Mouse (Mus musculus) liver, embryonic 14.5 days (tissue): ENCODE data around the gene Por. TPM values are rescaled to one million over a fixed set of nuclear protein-coding genes. Genes with fewer than 3 reads are reported as not detected.

ENCODE experiments used
- ATAC-seq: fragments of 200-750 bp; cut with Nextera tagmentation; 2 replicates; pipeline ENCODE4 v1.8.0; 2017; ENCODE audit warnings: moderate number of reproducible peaks, mild to moderate bottlenecking, moderate library complexity; ENCODE audit not compliant: insufficient read depth
- DNase-seq, 3 experiments: peaks; one replicate each; pipeline ENCODE4 v3.0.0-alpha.2; 2012 to 2013; ENCODE audit warnings: low read depth in 3 of 3, low spot score in 3 of 3
- H3K27ac ChIP-seq: fragments of 300-500 bp; sonication (generic); 2 replicates; pipeline ENCODE4 v1.5.1; 2014; ENCODE audit warnings: moderate library complexity, mild to moderate bottlenecking, control low read depth, inconsistent platforms
- H3K27me3 ChIP-seq: fragments of 300-500 bp; sonication (generic); 2 replicates; pipeline ENCODE4 v1.6.1; 2014; ENCODE audit warnings: mild to moderate bottlenecking, low read length, moderate library complexity; ENCODE audit not compliant: control insufficient read depth, insufficient read depth
- H3K36me3 ChIP-seq: fragments of 300-500 bp; sonication (generic); replicated peaks from 2 replicates; pipeline ENCODE4 v1.6.1; 2014; ENCODE audit warnings: low read depth; ENCODE audit not compliant: control insufficient read depth, insufficient read depth
- H3K4me1 ChIP-seq, 2 experiments: fragments of 200-500 bp in 1 of 2; fragments of 300-500 bp in 1 of 2; sonication (generic) in 1 of 2; replicated peaks; 2 replicates each; pipeline ENCODE4 v1.6.1; 2012 to 2014; ENCODE audit warnings: antibody characterized with exemption in 1 of 2, inconsistent platforms in 1 of 2, low read length in 1 of 2; ENCODE audit not compliant: control insufficient read depth in 2 of 2, insufficient read depth in 2 of 2
- H3K4me2 ChIP-seq: fragments of 300-500 bp; sonication (generic); 2 replicates; pipeline ENCODE4 v1.6.1; 2014; ENCODE audit warnings: low read depth, mild to moderate bottlenecking, control low read depth, moderate library complexity
- H3K4me3 ChIP-seq, 2 experiments: fragments of 200-500 bp in 1 of 2; fragments of 300-500 bp in 1 of 2; sonication (generic) in 1 of 2; 2 replicates each; pipeline ENCODE4 v1.5.1; 2012 to 2014; ENCODE audit warnings: low read depth in 2 of 2, low read length in 2 of 2, mild to moderate bottlenecking in 2 of 2, control low read depth in 1 of 2, inconsistent platforms in 1 of 2, moderate library complexity in 1 of 2; ENCODE audit not compliant: insufficient read depth in 1 of 2
- H3K9ac ChIP-seq: fragments of 300-500 bp; sonication (generic); replicated peaks from 2 replicates; pipeline ENCODE4 v1.6.1; 2014; ENCODE audit warnings: mild to moderate bottlenecking, control low read depth, moderate library complexity
- H3K9me3 ChIP-seq: fragments of 300-500 bp; sonication (generic); 2 replicates; pipeline ENCODE4 v1.6.1; 2016; ENCODE audit warnings: low read length, mixed read lengths; ENCODE audit not compliant: control insufficient read depth
- CTCF ChIP-seq: IDR thresholded peaks from 2 replicates; pipeline ENCODE4 v1.5.1; 2016; ENCODE audit warnings: antibody characterized with exemption, low read depth, control low read depth
- EP300 ChIP-seq: IDR thresholded peaks from 2 replicates; pipeline ENCODE4 v1.6.1; 2016; ENCODE audit warnings: antibody characterized with exemption, low read depth
- WGBS: fragments of 180-500 bp; shearing (Covaris S2); extraction: QIAGEN DNeasy Blood & Tissue Kit; methylation state at CpG from one replicate; pipeline ENCODE4 v1.1.7; 2014; ENCODE audit not compliant: insufficient replicate concordance; 5-methylcytosine and 5-hydroxymethylcytosine counted together
- polyA plus RNA-seq, 2 experiments: library from polyadenylated mRNA; depleted of rRNA in 1 of 2; stranded (reverse) in 1 of 2; unstranded in 1 of 2; fragments of >200 nt; fragmentation: Nextera tagmentation in 1 of 2; extraction: Ambion mirVana in 1 of 2; gene quantifications; 2 replicates each; pipeline versions ENCODE4 v1.2.1 to v1.2.3; 2012 to 2014

The Por gene
- polyA plus RNA-seq, 2 experiments = 18.1 to 21.7 TPM

DNA sequence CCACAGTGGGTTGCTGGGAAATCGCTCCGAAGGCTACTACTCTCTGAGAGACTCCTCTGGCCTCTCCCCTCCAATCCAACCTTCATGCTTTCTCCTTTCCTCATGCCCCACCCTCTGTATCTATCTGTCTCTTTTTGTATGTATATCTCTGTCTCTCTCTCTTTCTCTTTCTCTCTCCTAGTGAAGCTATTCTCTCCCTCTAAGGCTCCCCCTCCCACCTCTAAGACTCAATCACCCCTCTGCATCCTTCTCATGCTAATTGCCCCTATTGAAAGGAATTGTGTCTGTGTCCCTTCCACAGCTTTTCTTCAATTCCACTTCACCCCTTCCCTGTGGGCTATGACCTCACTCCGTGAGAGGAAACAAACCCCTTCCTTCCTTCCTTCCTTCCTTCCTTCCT, 40.4 kb upstream of the Por start:
- 66% methylated on average over 3 of the region's 3 CpGs for WGBS
- no peak for TF ChIP-seq CTCF
- no peak for TF ChIP-seq EP300
- Histone ChIP-seq H3K27ac (no peak overlapping the region), H3K4me2 (no peak overlapping the region), H3K27me3 (no peaks in the 10 kb centered on the region), H3K4me3 (no peak overlapping the region), H3K9me3 (no peaks in the 10 kb centered on the region), H3K9ac (no peak overlapping the region), H3K4me1 (peaks cover 0 to 9% of the 10 kb centered on the region in 2 experiments; a peak in 3 of 4 replicates), H3K36me3 (no peaks in the 10 kb centered on the region)
- no peak for ATAC-seq
- DNase-seq = no peak

DNA sequence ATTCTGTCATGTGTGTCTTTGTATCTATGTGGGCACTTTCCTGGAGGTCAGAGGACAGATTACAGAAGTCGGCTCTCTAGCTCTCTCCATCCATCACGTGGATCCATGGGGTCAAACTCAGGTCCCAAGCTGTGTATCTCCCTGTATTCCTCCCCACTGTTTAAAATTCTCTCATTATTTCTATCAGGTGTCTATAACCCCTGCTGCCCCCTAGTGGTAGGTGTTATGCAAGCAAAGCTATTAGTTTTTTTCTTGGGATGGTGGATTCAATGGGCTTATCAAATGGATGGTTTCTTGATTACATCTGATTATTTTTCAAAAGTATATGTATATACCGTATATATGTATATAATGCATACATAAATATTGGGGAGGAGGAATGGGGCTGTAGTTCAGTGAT, 39.2 kb upstream of the Por start:
- ATAC-seq (no peak), DNase-seq (peak; percentile 42 to 59 (median 42))
- Histone ChIP-seq H3K27ac (no peak overlapping the region), H3K4me2 (no peak overlapping the region), H3K9ac (no peak overlapping the region), H3K4me1 (peaks cover 0 to 9% of the 10 kb centered on the region in 2 experiments; a peak in 3 of 4 replicates), H3K27me3 (no peaks in the 10 kb centered on the region), H3K4me3 (no peak overlapping the region), H3K9me3 (no peaks in the 10 kb centered on the region), H3K36me3 (no peaks in the 10 kb centered on the region)
- TF ChIP-seq CTCF (peak; percentile 74), EP300 (no peak)
- 14% methylated on average over 3 of the region's 3 CpGs for WGBS

DNA sequence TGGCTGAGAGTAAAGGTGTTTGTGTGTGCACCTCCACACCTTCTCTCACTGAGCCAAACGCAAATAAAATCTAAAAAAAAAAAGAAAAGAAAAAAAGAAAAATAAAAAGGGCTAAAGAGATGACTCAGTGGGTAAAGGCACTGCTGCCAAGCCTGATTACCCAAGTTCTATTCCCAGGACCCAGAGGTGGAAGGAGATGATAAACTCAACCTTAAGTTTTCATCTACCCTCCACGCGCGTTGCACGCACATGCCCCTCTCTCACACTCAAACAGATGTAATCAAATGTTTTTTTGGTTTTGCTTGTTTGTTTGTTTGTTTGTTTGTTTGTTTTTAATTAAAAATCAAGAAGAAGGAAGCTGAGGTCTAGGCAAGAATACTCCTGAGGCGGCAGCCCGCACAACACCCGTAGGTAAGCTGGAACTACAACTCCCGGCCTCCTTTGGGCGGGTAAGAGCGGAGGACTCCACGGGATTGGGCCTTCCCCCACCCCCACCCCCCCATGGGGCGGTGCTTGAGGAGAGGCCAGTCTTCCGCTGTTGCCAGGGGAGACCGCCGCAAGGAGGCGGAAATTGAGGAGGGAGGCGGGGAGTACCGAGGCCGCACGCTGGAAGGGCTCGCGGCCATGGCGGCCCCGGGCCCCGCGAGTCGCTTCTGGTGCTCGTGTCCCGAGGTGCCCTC, 37.6 kb upstream of the Por start, which contains the start of gene Rhbdd2:
Rhbdd2 (plus strand) TSS at position 502 of the 680 bp plus-strand sequence.
- WGBS = 7% methylated on average over 30 of the region's 30 CpGs
- peak; percentile 99 for ATAC-seq
- H3K27ac ChIP-seq = no peak within 1 kb of the TSS

DNA sequence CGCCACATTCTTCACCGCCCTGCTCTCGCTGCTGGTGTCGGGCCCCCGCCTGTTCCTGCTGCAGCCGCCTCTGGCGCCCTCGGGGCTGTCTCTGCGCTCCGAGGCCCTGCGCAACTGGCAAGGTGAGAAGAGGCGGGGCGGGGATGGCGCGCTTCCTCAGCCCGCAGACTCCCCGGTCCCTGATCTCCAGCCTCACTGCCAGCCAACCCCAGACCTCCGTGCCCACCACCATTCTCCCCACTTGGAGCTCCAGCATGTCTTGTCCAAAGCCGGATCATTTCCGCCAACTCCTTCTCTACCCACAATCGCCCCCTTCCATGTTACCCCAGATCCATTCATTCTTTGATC, 37.1 kb upstream of the Por start:
- WGBS = under 1% methylated on average over 21 of the region's 21 CpGs

More for the DNA sequence above, 37.6 kb upstream of the Por start, which contains the start of gene Rhbdd2:
- H3K9me3 ChIP-seq = no peaks in the 10 kb centered on the region
- H3K4me1 ChIP-seq = peaks cover 0 to 9% of the 10 kb centered on the region in 2 experiments; a peak in 3 of 4 replicates
- H3K9ac ChIP-seq = peak within 1 kb of the TSS; percentile 70
- TF ChIP-seq EP300 (no peak), CTCF (peak; percentile 74)
- no peaks in the 10 kb centered on the region for H3K36me3 ChIP-seq
- no peaks in the 10 kb centered on the region for H3K27me3 ChIP-seq
- peak within 1 kb of the TSS; percentile 77 to 86 for H3K4me3 ChIP-seq
- DNase-seq = peak; percentile 94 to 97 (median 95)
- H3K4me2 ChIP-seq = peak within 1 kb of the TSS; percentile 75

DNA sequence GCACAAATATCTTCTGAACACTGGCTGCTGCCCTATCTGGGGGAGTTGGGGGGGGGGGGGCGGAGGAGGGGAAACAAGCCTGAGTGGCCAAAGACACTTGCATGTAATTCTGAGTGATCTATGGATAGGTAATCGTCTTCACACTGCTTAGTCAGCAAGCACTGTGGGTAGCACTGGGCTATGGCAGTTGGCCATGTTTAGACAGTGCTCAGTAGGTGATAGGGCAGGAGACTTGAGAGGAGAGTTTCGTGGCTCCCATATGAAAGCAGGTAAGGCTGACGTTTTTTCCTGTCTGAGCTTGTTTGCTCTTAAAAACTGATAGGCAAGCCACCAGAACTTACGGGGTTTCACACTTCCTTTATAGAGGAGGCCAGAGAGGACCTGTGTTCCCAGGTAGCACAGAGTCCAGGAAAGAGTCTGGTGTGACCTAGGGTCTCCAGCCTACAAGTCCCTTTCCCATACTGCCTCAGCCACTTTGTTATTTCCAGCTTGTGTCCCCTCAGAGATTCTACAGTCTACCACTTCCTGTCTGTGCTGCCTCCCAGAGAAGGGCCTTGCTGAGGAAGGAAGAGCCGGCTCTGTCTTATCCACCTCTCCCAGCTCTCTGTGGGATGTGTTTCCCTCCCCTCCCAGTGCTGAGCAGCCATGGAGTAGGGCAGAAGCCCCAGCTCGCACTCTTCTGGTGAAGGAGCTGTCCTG, 29.9 kb upstream of the Por start:
- ATAC-seq = no peak
- DNase-seq = no peak
- Histone ChIP-seq H3K4me2 (no peak overlapping the region), H3K4me3 (no peak overlapping the region), H3K4me1 (peaks cover 0 to 15% of the 10 kb centered on the region in 2 experiments; a peak in 2 of 4 replicates), H3K9ac (no peak overlapping the region), H3K27ac (no peak overlapping the region), H3K36me3 (no peaks in the 10 kb centered on the region), H3K9me3 (no peaks in the 10 kb centered on the region), H3K27me3 (no peaks in the 10 kb centered on the region)
- no peak for TF ChIP-seq CTCF
- TF ChIP-seq EP300 = 0 out of 2 replicates have a peak, but pooled peaks have one; percentile 8
- 20% methylated on average over 7 of the region's 7 CpGs for WGBS

More for the DNA sequence above, 37.1 kb upstream of the Por start:
- no peaks in the 10 kb centered on the region for H3K9me3 ChIP-seq
- ATAC-seq (peak; percentile 80), DNase-seq (no peak)
- H3K36me3 ChIP-seq = no peaks in the 10 kb centered on the region
- H3K4me3 ChIP-seq = peak overlapping the region; percentile 77 to 86
- peaks cover 0 to 9% of the 10 kb centered on the region in 2 experiments; a peak in 3 of 4 replicates for H3K4me1 ChIP-seq
- H3K27ac ChIP-seq = no peak overlapping the region
- no peak for TF ChIP-seq EP300
- no peak for TF ChIP-seq CTCF
- peak overlapping the region; percentile 70 for H3K9ac ChIP-seq
- H3K4me2 ChIP-seq = peak overlapping the region; percentile 75
- H3K27me3 ChIP-seq = no peaks in the 10 kb centered on the region
